Mouse (Mus musculus) c-Kit-positive CD71-positive TER-119-negative erythroid progenitor cells, embryonic 14.5 days (primary cell): ENCODE measurements around the gene Kif3a.

Source experiments
- DNase-seq: peaks from one replicate; pipeline ENCODE4 v3.0.0-alpha.2; 2013; ENCODE audit warnings: low read depth

Kif3a gene

GRCm38 (mm10) chr11:53567224-53568014 lies at the start of gene Kif3a:
Gene Kif3a (plus strand): TSS chr11:53567379.
- peak; percentile 92 for DNase-seq

GRCm38 (mm10) chr11:53518759-53519158 lies 48.4 kb upstream of the Kif3a start:
- DNase-seq, result peak; percentile 61

- DNase-seq, result peak; percentile 54
Measured at GRCm38 (mm10) chr11:53519207-53520121, 47.7 kb upstream of the Kif3a start, which contains the start of gene Sept8. Gene Sept8 (plus strand): TSS chr11:53519257.

- peak; percentile 78 for DNase-seq
Measured at GRCm38 (mm10) chr11:53520122-53520978, 46.8 kb upstream of the Kif3a start.

GRCm38 (mm10) chr11:53521120-53521820 lies 45.9 kb upstream of the Kif3a start:
- DNase-seq, result peak; percentile 54

- peak; percentile 53 for DNase-seq
Measured at GRCm38 (mm10) chr11:53521821-53522131, 45.4 kb upstream of the Kif3a start.

- no peak for DNase-seq
Measured at GRCm38 (mm10) chr11:53522362-53522761, 44.8 kb upstream of the Kif3a start.

GRCm38 (mm10) chr11:53522930-53523329 lies 44.2 kb upstream of the Kif3a start:
- DNase-seq, result no peak

GRCm38 (mm10) chr11:53523545-53524405 lies 43.4 kb upstream of the Kif3a start:
- DNase-seq, result no peak

- DNase-seq, result no peak
Measured at GRCm38 (mm10) chr11:53524905-53525304, 42.3 kb upstream of the Kif3a start.

GRCm38 (mm10) chr11:53525461-53525860 lies 41.7 kb upstream of the Kif3a start:
- DNase-seq, result no peak

GRCm38 (mm10) chr11:53528397-53529252 lies 38.6 kb upstream of the Kif3a start:
- DNase-seq, result no peak

- no peak for DNase-seq
Measured at GRCm38 (mm10) chr11:53529253-53529557, 38.0 kb upstream of the Kif3a start.

- no peak for DNase-seq
Measured at GRCm38 (mm10) chr11:53530001-53530400, 37.2 kb upstream of the Kif3a start.

- no peak for DNase-seq
Measured at GRCm38 (mm10) chr11:53531578-53532230, 35.5 kb upstream of the Kif3a start.

GRCm38 (mm10) chr11:53532231-53532620 lies 35.0 kb upstream of the Kif3a start:
- DNase-seq, result no peak

GRCm38 (mm10) chr11:53539002-53539491 lies 28.1 kb upstream of the Kif3a start:
- no peak for DNase-seq

GRCm38 (mm10) chr11:53540394-53540793 lies 26.8 kb upstream of the Kif3a start:
- no peak for DNase-seq

- no peak for DNase-seq
Measured at GRCm38 (mm10) chr11:53541222-53541621, 26.0 kb upstream of the Kif3a start.
